Mouse (Mus musculus): ENCODE data around the gene Selplg.

DNA sequence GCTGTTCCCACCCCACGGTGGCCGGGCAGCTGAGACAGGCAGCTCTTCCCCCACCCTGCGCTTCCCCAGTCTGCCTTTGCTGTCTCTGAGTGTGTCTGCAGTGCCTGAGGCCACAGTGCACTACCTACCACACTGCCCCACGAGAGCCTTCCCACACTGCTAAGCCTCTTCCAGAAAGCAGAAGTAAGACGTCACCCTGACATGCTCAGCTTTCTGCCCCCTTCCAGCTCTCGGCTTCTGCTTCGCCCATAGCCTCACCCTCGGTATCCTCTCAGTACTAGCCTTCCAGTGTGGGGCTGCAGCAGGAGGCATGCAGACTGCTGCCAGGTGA lies 55.6 kb downstream of the Selplg start:
- TF ChIP-seq CTCF (IDR thresholded peaks at IDR 0.05; ENCODE audit: extremely low read depth, insufficient read depth, insufficient read length, insufficient replicate concordance) (no peak), POLR2A (IDR thresholded peaks at IDR 0.05; ENCODE audit: low read depth, low read length) (peak; percentile 25; the same call in 1 of the 2 replicates)

Data from spleen, adult 2 months (tissue).